Mouse (Mus musculus) left cerebral cortex, adult 6 months (tissue): ENCODE data around the gene Lag3. TPM values are rescaled to one million over a fixed set of nuclear protein-coding genes. Genes with fewer than 3 reads are reported as not detected.

Experiments
- long read RNA-seq, 2 experiments: library from polyadenylated mRNA; unstranded; transcript quantifications; one replicate each; pipeline ENCODE4 v2.0.0; 2019 to 2020
- polyA plus RNA-seq: library from polyadenylated mRNA; unstranded; fragments of <200 nt; fragmentation: Nextera tagmentation; gene quantifications from 2 replicates; pipeline ENCODE4 v1.2.3, GENCODE M21; 2021

Lag3 gene
- 7.3 and 8.8 TPM in 2 replicates for polyA plus RNA-seq
- long read RNA-seq, experiment 1, transcript Lag3-201 (8 exons, 2,001 nt), result major isoform, 41 of 42 reads
- long read RNA-seq, experiment 1, partial matches to known transcripts, result 0 of 42 reads
- long read RNA-seq, experiment 1, other reads (novel, unspliced or antisense), result 1 of 42 reads
- long read RNA-seq, experiment 2, transcript Lag3-201 (8 exons, 2,001 nt), result major isoform, 5 of 6 reads
- long read RNA-seq, experiment 2, partial matches to known transcripts, result 1 of 6 reads
- long read RNA-seq, experiment 2, other reads (novel, unspliced or antisense), result 0 of 6 reads

GRCm38 (mm10) chr6:124911533-124912218, at the start of gene Lag3:
Gene Lag3, minus strand, starts transcription at chr6:124911705.

GRCm38 (mm10) chr6:124930754-124931524, 19.4 kb upstream of the Lag3 start, which contains the start of gene Mlf2:
Gene Mlf2, plus strand, starts transcription at chr6:124931386.

GRCm38 (mm10) chr6:124919695-124920317, 8.3 kb upstream of the Lag3 start, which contains the start of gene Ptms:
Gene Ptms, minus strand, starts transcription at chr6:124920103.

GRCm38 (mm10) chr6:124887986-124888385, 23.5 kb downstream of the Lag3 start, which contains the start of gene Cd4:
Gene Cd4, minus strand, starts transcription at chr6:124888221.

GRCm38 (mm10) chr6:124863658-124864298, 47.7 kb downstream of the Lag3 start, which contains the start of gene Gpr162:
Gene Gpr162, minus strand, starts transcription at chr6:124863983.

GRCm38 (mm10) chr6:124856916-124857839, 54.3 kb downstream of the Lag3 start, which contains the start of gene P3h3:
Gene P3h3, minus strand, starts transcription at chr6:124857752.

Other genes starting within 250 kb of the Lag3 start
- 14.8 and 15.8 TPM in 2 replicates for gene Lpcat3, start 248.7 kb downstream of the Lag3 start, polyA plus RNA-seq
- gene Emg1, start 199.5 kb downstream of the Lag3 start, polyA plus RNA-seq, result 81.8 and 92.0 TPM in 2 replicates
- gene Phb2, start 199.4 kb downstream of the Lag3 start, polyA plus RNA-seq, result 143 and 147 TPM in 2 replicates
- gene Ptpn6, start 173.0 kb downstream of the Lag3 start, polyA plus RNA-seq, result 3.5 and 5.4 TPM in 2 replicates
- gene Grcc10, start 170.3 kb downstream of the Lag3 start, polyA plus RNA-seq, result 1,134 and 1,230 TPM in 2 replicates
- not detected in 2 replicates for gene Gm45234, start 155.7 kb downstream of the Lag3 start, polyA plus RNA-seq
- 12.8 and 30.3 TPM in 2 replicates for gene Atn1, start 155.2 kb downstream of the Lag3 start, polyA plus RNA-seq
- 524 and 939 TPM in 2 replicates for gene Eno2, start 142.0 kb downstream of the Lag3 start, polyA plus RNA-seq
- 0.85 and 2.2 TPM in 2 replicates for gene Lrrc23, start 132.0 kb downstream of the Lag3 start, polyA plus RNA-seq
- 3.9 and 5.0 TPM in 2 replicates for gene Spsb2, start 103.0 kb downstream of the Lag3 start, polyA plus RNA-seq
- gene Tpi1, start 97.4 kb downstream of the Lag3 start, polyA plus RNA-seq, result 1,295 and 1,347 TPM in 2 replicates
- 82.3 and 115 TPM in 2 replicates for gene Usp5, start 82.2 kb downstream of the Lag3 start, polyA plus RNA-seq
- gene Cdca3, start 82.2 kb downstream of the Lag3 start, polyA plus RNA-seq, result 0.65 and 0.78 TPM in 2 replicates
- gene Gnb3, start 71.4 kb downstream of the Lag3 start, polyA plus RNA-seq, result not detected in 2 replicates
- 0.99 and 5.6 TPM in 2 replicates for gene P3h3, start 54.0 kb downstream of the Lag3 start, polyA plus RNA-seq
- gene Gpr162, start 47.7 kb downstream of the Lag3 start, polyA plus RNA-seq, result 0.87 and 14.7 TPM in 2 replicates
- 5.7 and 6.2 TPM in 2 replicates for gene Cd4, start 23.5 kb downstream of the Lag3 start, polyA plus RNA-seq
- 367 and 833 TPM in 2 replicates for gene Ptms, start 8.4 kb upstream of the Lag3 start, polyA plus RNA-seq
- gene Mlf2, start 19.7 kb upstream of the Lag3 start, polyA plus RNA-seq, result 569 and 770 TPM in 2 replicates
- gene Cops7a, start 53.8 kb upstream of the Lag3 start, polyA plus RNA-seq, result 254 TPM in 2 replicates
- gene Pianp, start 85.0 kb upstream of the Lag3 start, polyA plus RNA-seq, result 42.6 and 156 TPM in 2 replicates
- gene Zfp384, start 97.4 kb upstream of the Lag3 start, polyA plus RNA-seq, result 4.7 and 11.8 TPM in 2 replicates
- gene Ing4, start 128.1 kb upstream of the Lag3 start, polyA plus RNA-seq, result 61.4 and 67.8 TPM in 2 replicates
- gene Acrbp, start 138.0 kb upstream of the Lag3 start, polyA plus RNA-seq, result 1.3 and 2.3 TPM in 2 replicates
- gene Lpar5, start 156.2 kb upstream of the Lag3 start, polyA plus RNA-seq, result 0.87 and 1.2 TPM in 2 replicates
- 52.1 and 67.3 TPM in 2 replicates for gene Chd4, start 184.3 kb upstream of the Lag3 start, polyA plus RNA-seq
- 14.6 and 14.8 TPM in 2 replicates for gene Nop2, start 220.2 kb upstream of the Lag3 start, polyA plus RNA-seq
- 20.1 and 21.2 TPM in 2 replicates for gene Iffo1, start 233.5 kb upstream of the Lag3 start, polyA plus RNA-seq